Mouse (Mus musculus): ENCODE measurements around the gene Cphx1. TPM values are rescaled to one million over a fixed set of nuclear protein-coding genes. Genes with fewer than 3 reads are reported as not detected.
A peak's percentile ranks its signal among the peaks of the same experiment; 100 is the strongest.
"Not testable (repeated sequence)": the region's sequence is repeated elsewhere in the genome, so short reads cannot be mapped to it uniquely, and the experiment has no call there.

Gene Cphx1
- polyA plus RNA-seq (2015; fragmentation: Nextera tagmentation; extraction: Ambion mirVana): not detected in 2 replicates

- H3K27ac ChIP-seq (replicated peaks); H3K4me1 ChIP-seq; H3K4me3 ChIP-seq (replicated peaks); H3K9ac ChIP-seq (replicated peaks); H3K27me3 ChIP-seq (replicated peaks); ATAC-seq (ENCODE audit: low FRiP score); H3K4me2 ChIP-seq; H3K36me3 ChIP-seq; H3K9me3 ChIP-seq (replicated peaks): not testable (repeated sequence)
- no CpG with 5 or more reads among the region's 8 CpGs for WGBS
These were observed at the start of gene Cphx1 for GRCm38 (mm10) chr14:25938004-25938403. Gene Cphx1, plus strand, starts transcription at chr14:25938304.

GRCm38 (mm10) chr14:25894566-25894965 is 43.5 kb upstream of the Cphx1 start:
- H3K9me3 ChIP-seq (replicated peaks); H3K4me3 ChIP-seq (replicated peaks); H3K9ac ChIP-seq (replicated peaks); H3K27ac ChIP-seq (replicated peaks); H3K4me2 ChIP-seq; ATAC-seq (ENCODE audit: low FRiP score); H3K27me3 ChIP-seq (replicated peaks); H3K36me3 ChIP-seq; H3K4me1 ChIP-seq: not testable (repeated sequence)
- WGBS: no CpG with 5 or more reads among the region's 3 CpGs

- no CpG with 5 or more reads among the region's 7 CpGs for WGBS
- not testable (repeated sequence) for H3K4me1 ChIP-seq; H3K27ac ChIP-seq (replicated peaks); H3K4me2 ChIP-seq; H3K27me3 ChIP-seq (replicated peaks); H3K9ac ChIP-seq (replicated peaks); H3K36me3 ChIP-seq; H3K4me3 ChIP-seq (replicated peaks); H3K9me3 ChIP-seq (replicated peaks); ATAC-seq (ENCODE audit: low FRiP score)
These were observed 42.4 kb upstream of the Cphx1 start for GRCm38 (mm10) chr14:25895686-25896085.

DNA sequence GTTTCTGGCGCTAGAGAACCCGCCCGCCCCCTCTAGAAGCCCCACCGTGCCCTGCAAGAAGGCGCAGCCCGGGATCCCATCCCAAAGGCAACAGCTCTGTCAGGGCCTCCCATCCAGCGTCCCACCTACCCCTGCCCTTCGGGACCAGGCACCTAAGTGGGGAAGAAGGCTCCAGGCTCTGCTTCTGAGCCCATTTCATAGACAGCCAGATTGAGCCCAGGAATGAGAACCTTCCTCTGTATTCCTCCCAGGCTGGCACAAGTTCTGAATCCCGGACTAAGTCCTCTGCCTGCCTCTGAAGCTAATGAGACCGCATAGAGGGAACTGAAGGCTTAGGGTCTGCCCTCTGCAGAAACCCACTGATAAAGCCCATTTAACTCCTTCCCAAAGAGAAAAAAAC is 35.1 kb upstream of the Cphx1 start, which contains the start of gene Plac9a:
Gene Plac9a (minus strand): TSS at position 101 of the 400 bp plus-strand sequence.
- H3K9me3 ChIP-seq (replicated peaks); H3K4me3 ChIP-seq (replicated peaks); H3K36me3 ChIP-seq; H3K9ac ChIP-seq (replicated peaks); H3K4me1 ChIP-seq; ATAC-seq (ENCODE audit: low FRiP score); H3K27me3 ChIP-seq (replicated peaks); H3K4me2 ChIP-seq; H3K27ac ChIP-seq (replicated peaks): not testable (repeated sequence)
- WGBS: no CpG with 5 or more reads among the region's 10 CpGs

- not testable (repeated sequence) for H3K27me3 ChIP-seq (replicated peaks); H3K4me1 ChIP-seq; ATAC-seq (ENCODE audit: low FRiP score); H3K4me2 ChIP-seq; H3K9ac ChIP-seq (replicated peaks); H3K9me3 ChIP-seq (replicated peaks); H3K36me3 ChIP-seq; H3K27ac ChIP-seq (replicated peaks); H3K4me3 ChIP-seq (replicated peaks)
- WGBS: 75% methylated on average over 1 of the region's 5 CpGs
These were observed 32.9 kb upstream of the Cphx1 start for GRCm38 (mm10) chr14:25905243-25905642.

GRCm38 (mm10) chr14:25907272-25907671 is 30.8 kb upstream of the Cphx1 start:
- not testable (repeated sequence) for H3K9me3 ChIP-seq (replicated peaks); H3K4me1 ChIP-seq; ATAC-seq (ENCODE audit: low FRiP score); H3K27me3 ChIP-seq (replicated peaks); H3K27ac ChIP-seq (replicated peaks); H3K36me3 ChIP-seq; H3K4me3 ChIP-seq (replicated peaks); H3K4me2 ChIP-seq; H3K9ac ChIP-seq (replicated peaks)
- no CpG with 5 or more reads among the region's 9 CpGs for WGBS

- H3K27ac ChIP-seq (replicated peaks); H3K4me1 ChIP-seq; H3K4me3 ChIP-seq (replicated peaks); ATAC-seq (ENCODE audit: low FRiP score); H3K9me3 ChIP-seq (replicated peaks); H3K27me3 ChIP-seq (replicated peaks); H3K4me2 ChIP-seq; H3K9ac ChIP-seq (replicated peaks); H3K36me3 ChIP-seq: not testable (repeated sequence)
- no CpG with 5 or more reads among the region's 8 CpGs for WGBS
These were observed 29.1 kb upstream of the Cphx1 start for GRCm38 (mm10) chr14:25908976-25909375.

DNA sequence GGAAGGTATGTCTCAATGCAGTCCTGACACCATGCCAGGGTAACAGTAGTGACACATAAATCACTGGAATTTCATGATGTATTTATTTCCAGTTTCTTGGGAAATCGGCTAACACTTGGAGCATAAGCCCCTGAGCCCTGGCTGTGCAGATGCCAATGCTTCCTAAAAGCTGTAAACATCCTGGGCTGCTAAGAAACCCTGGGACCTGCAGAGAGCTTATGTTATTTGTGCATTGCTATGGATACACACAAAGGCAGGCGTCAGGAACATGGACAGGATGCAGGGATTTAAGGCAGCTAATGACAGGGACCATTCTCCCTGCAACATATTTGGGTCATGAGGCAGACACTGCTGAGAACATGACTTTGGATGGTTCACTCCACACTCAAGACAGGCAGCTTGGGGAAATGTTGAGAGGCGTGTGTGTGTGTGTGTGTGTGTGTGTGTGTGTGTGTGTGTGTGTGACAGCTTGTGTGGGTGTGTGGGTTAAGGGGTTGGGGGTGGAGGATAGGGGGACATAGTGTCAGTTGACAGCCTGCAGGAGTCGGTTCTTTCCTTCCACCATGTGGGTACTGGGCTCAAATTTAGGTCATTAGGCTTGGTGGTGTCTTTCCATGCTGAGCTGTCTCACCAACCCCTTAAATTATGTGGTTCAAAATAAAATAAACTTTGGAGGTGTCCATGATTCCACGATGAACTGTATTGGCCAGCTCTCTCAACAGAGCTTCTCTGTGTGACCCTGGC is 19.5 kb upstream of the Cphx1 start:
- H3K4me3 ChIP-seq (replicated peaks); ATAC-seq (ENCODE audit: low FRiP score); H3K36me3 ChIP-seq; H3K27me3 ChIP-seq (replicated peaks); H3K4me2 ChIP-seq; H3K9me3 ChIP-seq (replicated peaks); H3K27ac ChIP-seq (replicated peaks); H3K9ac ChIP-seq (replicated peaks); H3K4me1 ChIP-seq: not testable (repeated sequence)
- WGBS: no CpG with 5 or more reads among the region's 5 CpGs

- H3K9me3 ChIP-seq (replicated peaks): not testable (repeated sequence)
- WGBS: no CpG with 5 or more reads among the region's 44 CpGs
- peak; percentile 91 for ATAC-seq (ENCODE audit: low FRiP score)
These were observed 11.1 kb upstream of the Cphx1 start for GRCm38 (mm10) chr14:25926814-25927561.

GRCm38 (mm10) chr14:25927562-25927881 is 10.6 kb upstream of the Cphx1 start, which contains the start of gene Tmem254a:
Gene Tmem254a, minus strand, starts transcription at chr14:25927672.
- H3K4me1 ChIP-seq; H3K27ac ChIP-seq (replicated peaks); H3K4me2 ChIP-seq; H3K9ac ChIP-seq (replicated peaks); H3K9me3 ChIP-seq (replicated peaks); H3K4me3 ChIP-seq (replicated peaks); H3K27me3 ChIP-seq (replicated peaks); H3K36me3 ChIP-seq: not testable (repeated sequence)
- no CpG with 5 or more reads among the region's 10 CpGs for WGBS
- ATAC-seq (ENCODE audit: low FRiP score): peak; percentile 90

More at GRCm38 (mm10) chr14:25926814-25927561, 11.1 kb upstream of the Cphx1 start:
- not testable (repeated sequence) for H3K27ac ChIP-seq (replicated peaks); H3K4me2 ChIP-seq; H3K27me3 ChIP-seq (replicated peaks); H3K36me3 ChIP-seq; H3K4me3 ChIP-seq (replicated peaks); H3K9ac ChIP-seq (replicated peaks); H3K4me1 ChIP-seq

GRCm38 (mm10) chr14:25936867-25937630 is 1.1 kb upstream of the Cphx1 start:
- H3K27me3 ChIP-seq (replicated peaks); H3K4me1 ChIP-seq; H3K27ac ChIP-seq (replicated peaks); ATAC-seq (ENCODE audit: low FRiP score); H3K36me3 ChIP-seq; H3K4me3 ChIP-seq (replicated peaks); H3K4me2 ChIP-seq; H3K9me3 ChIP-seq (replicated peaks); H3K9ac ChIP-seq (replicated peaks): not testable (repeated sequence)
- WGBS: no CpG with 5 or more reads among the region's 5 CpGs

DNA sequence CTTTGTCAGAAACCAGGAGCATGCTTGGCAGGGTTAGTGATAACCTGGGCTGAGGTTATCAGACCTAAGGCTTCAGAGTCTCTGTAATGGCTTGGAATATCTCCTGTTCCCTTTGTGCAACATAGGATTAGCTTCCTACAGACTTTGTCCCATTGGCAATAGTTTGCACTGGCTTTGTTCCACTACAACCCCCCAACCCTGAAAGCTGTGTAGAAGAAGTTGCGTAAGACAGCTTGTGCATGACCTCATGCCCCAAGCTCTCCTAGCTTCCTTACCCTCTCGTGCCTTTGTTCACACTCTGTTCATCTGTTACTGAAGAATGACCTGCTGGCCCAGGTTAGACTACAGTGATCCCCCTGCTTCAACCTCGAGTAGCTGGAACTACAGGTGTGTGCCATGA is 19.8 kb downstream of the Cphx1 start:
- WGBS: no CpG with 5 or more reads among the region's 3 CpGs
- not testable (repeated sequence) for H3K9ac ChIP-seq (replicated peaks)

More for the DNA sequence above, 19.8 kb downstream of the Cphx1 start:
- H3K9me3 ChIP-seq (replicated peaks); H3K27ac ChIP-seq (replicated peaks); H3K4me2 ChIP-seq; H3K36me3 ChIP-seq; H3K27me3 ChIP-seq (replicated peaks); H3K4me1 ChIP-seq; H3K4me3 ChIP-seq (replicated peaks); ATAC-seq (ENCODE audit: low FRiP score): not testable (repeated sequence)
